9 mouse cellular contexts compared by ENCODE assay signal in the genomic region with DNA sequence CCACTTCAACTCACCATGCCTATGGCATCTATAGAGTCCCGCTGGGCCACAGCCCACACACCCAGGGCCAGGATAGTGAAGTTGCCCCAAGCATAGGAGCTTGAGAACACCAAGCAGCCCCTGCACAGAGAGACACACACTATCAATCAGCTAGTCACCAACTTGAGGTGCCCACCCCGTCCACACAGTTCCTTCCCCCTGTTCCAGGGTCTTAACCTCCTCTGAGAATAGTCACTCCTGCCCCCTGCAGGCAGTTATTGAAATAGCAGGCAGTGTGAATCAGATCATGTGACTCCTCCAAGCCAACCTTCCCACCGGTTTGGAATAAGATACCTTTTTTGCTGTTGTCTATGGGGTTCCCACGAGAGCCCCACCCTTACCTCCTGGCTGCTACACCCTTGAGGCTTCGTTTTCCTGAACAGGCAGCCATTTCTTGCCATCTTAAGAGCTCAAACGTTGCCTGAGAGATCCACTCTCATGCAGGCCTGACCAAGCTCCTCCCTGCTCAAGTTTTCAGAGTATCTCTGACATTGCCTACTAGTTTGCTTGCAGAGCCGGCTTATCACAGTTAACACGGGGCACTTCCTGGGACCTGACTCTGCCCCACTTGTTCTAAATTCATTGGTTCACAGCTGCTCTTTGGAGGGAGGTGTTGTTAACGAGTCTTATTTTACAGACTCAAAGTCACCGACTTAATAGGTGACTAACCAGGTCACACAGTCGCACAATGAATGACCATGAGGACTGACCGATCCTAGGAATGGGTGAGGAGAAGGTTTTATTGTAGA. TPM values are rescaled to one million over a fixed set of nuclear protein-coding genes. Genes with fewer than 3 reads are reported as not detected.
A peak's percentile ranks its signal among the peaks of the same experiment; 100 is the strongest.
DNase-seq lines count a peak whose midpoint lies in the region; ATAC-seq lines count a peak whose summit lies in the region.
"Had no signal": no experiment of that assay in that cellular context is flagged by ENCODE, and none has a peak within 500 bp of the region (broad histone marks: within the 10 kb centered on the region; RNA-seq: fewer than 3 reads in every experiment).

No protein-coding gene starts in this region.

- no peak overlapping the region for H3K4me3 ChIP-seq in embryonic facial prominence, embryonic 10.5 days
- no peak overlapping the region for H3K4me3 ChIP-seq in hindbrain, embryonic 12.5 days
- H3K4me3 ChIP-seq in liver, embryonic 13.5 days (replicated peaks) = no peak overlapping the region; the same call in 1 of the 2 replicates
- H3K4me3 ChIP-seq: heart, embryonic 15.5 days had no signal

- H3K36me3 ChIP-seq in embryonic facial prominence, embryonic 10.5 days (replicated peaks) = peaks cover 30% of the 10 kb centered on the region
- H3K36me3 ChIP-seq in hindbrain, embryonic 12.5 days = peaks cover 10% of the 10 kb centered on the region; the same call in 1 of the 2 replicates
- H3K36me3 ChIP-seq in liver, embryonic 13.5 days = peaks cover 19% of the 10 kb centered on the region

- ATAC-seq in hindbrain, embryonic 12.5 days (ENCODE audit: low FRiP score) = peak; percentile 27; the same call in 1 of the 2 replicates
- ATAC-seq in liver, embryonic 13.5 days (ENCODE audit: low read depth) = peak; percentile 77

- H3K9ac ChIP-seq in hindbrain, embryonic 12.5 days = no peak overlapping the region
- H3K9ac ChIP-seq in liver, embryonic 13.5 days = peak overlapping the region; percentile 18; the same call in 1 of the 2 replicates
- H3K9ac ChIP-seq: heart, embryonic 15.5 days had no signal

- H3K4me1 ChIP-seq in embryonic facial prominence, embryonic 10.5 days = peaks cover 51% of the 10 kb centered on the region
- peaks cover 29% of the 10 kb centered on the region for H3K4me1 ChIP-seq in hindbrain, embryonic 12.5 days
- peaks cover 56% of the 10 kb centered on the region for H3K4me1 ChIP-seq in liver, embryonic 13.5 days (replicated peaks)

- H3K4me2 ChIP-seq in hindbrain, embryonic 12.5 days (replicated peaks) = no peak overlapping the region
- peak overlapping the region; percentile 47 for H3K4me2 ChIP-seq in liver, embryonic 13.5 days
- H3K4me2 ChIP-seq: heart, embryonic 15.5 days had no signal

- 52% methylated on average over 12 of the region's 12 CpGs for WGBS in embryonic facial prominence, embryonic 10.5 days
- WGBS in hindbrain, embryonic 12.5 days = 58% methylated on average over 12 of the region's 12 CpGs
- WGBS in liver, embryonic 13.5 days (ENCODE audit: insufficient replicate concordance) = 23% methylated on average over 12 of the region's 12 CpGs

- peaks cover 9% of the 10 kb centered on the region; the same call in 1 of the 2 replicates for H3K27me3 ChIP-seq in embryonic facial prominence, embryonic 10.5 days (replicated peaks; ENCODE audit: low read depth, poor library complexity, severe bottlenecking)
- no peaks in the 10 kb centered on the region for H3K27me3 ChIP-seq in hindbrain, embryonic 12.5 days
- H3K27me3 ChIP-seq in liver, embryonic 13.5 days = no peaks in the 10 kb centered on the region
- H3K27me3 ChIP-seq: heart, embryonic 15.5 days had no signal

- H3K9me3 ChIP-seq in embryonic facial prominence, embryonic 10.5 days = no peaks in the 10 kb centered on the region
- no peaks in the 10 kb centered on the region for H3K9me3 ChIP-seq in hindbrain, embryonic 12.5 days (replicated peaks)
- H3K9me3 ChIP-seq in liver, embryonic 13.5 days (replicated peaks) = no peaks in the 10 kb centered on the region
- H3K9me3 ChIP-seq: heart, embryonic 15.5 days had no signal

- peak; percentile 54 for DNase-seq in urinary bladder, postnatal 14 days (ENCODE audit: low spot score)
- no peak for DNase-seq in urinary bladder, adult 18-20 months (ENCODE audit: low spot score in 2 of 2)
- DNase-seq in adrenal gland, postnatal 10 days = peak; percentile 73
- DNase-seq in embryonic facial prominence, embryonic 10.5 days (ENCODE audit: low spot score) = peak; percentile 74
- no peak for DNase-seq in liver, embryonic 13.5 days
- peak; percentile 82 for DNase-seq in retina, embryonic 14.5 days (ENCODE audit: low spot score)
- no peak for DNase-seq in urinary bladder, adult 2 months (ENCODE audit: low spot score)

- no peak overlapping the region for H3K27ac ChIP-seq in embryonic facial prominence, embryonic 10.5 days (replicated peaks)
- no peak overlapping the region for H3K27ac ChIP-seq in hindbrain, embryonic 12.5 days
- H3K27ac ChIP-seq in liver, embryonic 13.5 days = peak overlapping the region; percentile 75

RNA-seq across cellular contexts. Expression of gene Agtrap, which starts 5.4 kb away (rescaled TPM):
- 10 to 100 TPM; 45.4 to 45.5 TPM for total RNA-seq in adrenal gland, postnatal 10 days (2021)
- 13.2 and 14.8 TPM in 2 replicates for polyA plus RNA-seq in embryonic facial prominence, embryonic 10.5 days (2016; fragmentation: Nextera tagmentation; extraction: Ambion mirVana)
- 10.3 and 11.9 TPM in 2 replicates for polyA plus RNA-seq in hindbrain, embryonic 12.5 days (2016; fragmentation: Nextera tagmentation; extraction: Ambion mirVana)
- polyA plus RNA-seq in liver, embryonic 13.5 days (2015; fragmentation: Nextera tagmentation; extraction: Ambion mirVana) = 11.2 and 11.7 TPM in 2 replicates
- polyA plus RNA-seq in urinary bladder, adult 2 months (2012; rRNA removed) = 20.4 and 25.4 TPM in 2 replicates

RNA-seq across cellular contexts. Expression of gene Mthfr, which starts 43.6 kb away (rescaled TPM):
- 10 to 100 TPM; 41.9 to 44.0 TPM for total RNA-seq in adrenal gland, postnatal 10 days (2021)
- 25.2 and 25.4 TPM in 2 replicates for polyA plus RNA-seq in embryonic facial prominence, embryonic 10.5 days (2016; fragmentation: Nextera tagmentation; extraction: Ambion mirVana)
- 34.5 and 34.9 TPM in 2 replicates for polyA plus RNA-seq in hindbrain, embryonic 12.5 days (2016; fragmentation: Nextera tagmentation; extraction: Ambion mirVana)
- polyA plus RNA-seq in liver, embryonic 13.5 days (2015; fragmentation: Nextera tagmentation; extraction: Ambion mirVana) = 8.9 and 10.7 TPM in 2 replicates
- polyA plus RNA-seq in urinary bladder, adult 2 months (2012; rRNA removed) = 24.7 and 29.1 TPM in 2 replicates

RNA-seq across cellular contexts. Expression of gene Clcn6, which starts 43.8 kb away (rescaled TPM):
- total RNA-seq in adrenal gland, postnatal 10 days (2021) = 10 to 100 TPM in 1 of 2 experiments, 1 to 10 TPM in 1; 8.4 to 12.8 TPM
- polyA plus RNA-seq in embryonic facial prominence, embryonic 10.5 days (2016; fragmentation: Nextera tagmentation; extraction: Ambion mirVana) = 10.3 and 12.0 TPM in 2 replicates
- polyA plus RNA-seq in hindbrain, embryonic 12.5 days (2016; fragmentation: Nextera tagmentation; extraction: Ambion mirVana) = 27.5 and 28.7 TPM in 2 replicates
- polyA plus RNA-seq in liver, embryonic 13.5 days (2015; fragmentation: Nextera tagmentation; extraction: Ambion mirVana) = 1.5 and 1.7 TPM in 2 replicates
- polyA plus RNA-seq in urinary bladder, adult 2 months (2012; rRNA removed) = 8.5 and 9.6 TPM in 2 replicates

RNA-seq across cellular contexts. Expression of gene Mad2l2, which starts 47.7 kb away (rescaled TPM):
- total RNA-seq in adrenal gland, postnatal 10 days (2021) = 10 to 100 TPM; 22.3 to 23.9 TPM
- 63.3 and 67.3 TPM in 2 replicates for polyA plus RNA-seq in embryonic facial prominence, embryonic 10.5 days (2016; fragmentation: Nextera tagmentation; extraction: Ambion mirVana)
- polyA plus RNA-seq in hindbrain, embryonic 12.5 days (2016; fragmentation: Nextera tagmentation; extraction: Ambion mirVana) = 85.5 and 89.9 TPM in 2 replicates
- 19.4 and 21.0 TPM in 2 replicates for polyA plus RNA-seq in liver, embryonic 13.5 days (2015; fragmentation: Nextera tagmentation; extraction: Ambion mirVana)
- 25.3 and 28.7 TPM in 2 replicates for polyA plus RNA-seq in urinary bladder, adult 2 months (2012; rRNA removed)

RNA-seq across cellular contexts. Expression of gene Draxin, which starts 48.0 kb away (rescaled TPM):
- total RNA-seq in adrenal gland, postnatal 10 days (2021) = under 1 TPM; 0.18 to 0.27 TPM
- polyA plus RNA-seq in embryonic facial prominence, embryonic 10.5 days (2016; fragmentation: Nextera tagmentation; extraction: Ambion mirVana) = 1.5 and 2.4 TPM in 2 replicates
- polyA plus RNA-seq in hindbrain, embryonic 12.5 days (2016; fragmentation: Nextera tagmentation; extraction: Ambion mirVana) = 11.6 and 12.8 TPM in 2 replicates
- polyA plus RNA-seq in liver, embryonic 13.5 days (2015; fragmentation: Nextera tagmentation; extraction: Ambion mirVana) = 0.09 and 0.13 TPM in 2 replicates
- polyA plus RNA-seq in urinary bladder, adult 2 months (2012; rRNA removed) = 0.01 and 0.04 TPM in 2 replicates
- polyA plus RNA-seq: heart, embryonic 15.5 days had no signal

Comparison
In these comparisons a context has a peak if more than half of its experiments do, and no peak if none do; other contexts are left out.
1. DNase-seq: peak in urinary bladder, postnatal 14 days (single experiment), adrenal gland, postnatal 10 days (single experiment), embryonic facial prominence, embryonic 10.5 days (single experiment) and retina, embryonic 14.5 days (single experiment); none in urinary bladder, adult 18-20 months (0 of 2), liver, embryonic 13.5 days (single experiment) and urinary bladder, adult 2 months (single experiment).